8 mouse cellular contexts compared by ENCODE assay signal in genomic region chr1:79760656-79761055, GRCm38 (mm10). TPM values are rescaled to one million over a fixed set of nuclear protein-coding genes. Genes with fewer than 3 reads are reported as not detected.
DNase-seq lines count a peak whose midpoint lies in the region; ATAC-seq and TF ChIP-seq lines count a peak whose summit lies in the region.

No protein-coding gene starts in this region.

- no peaks in the 10 kb centered on the region for H3K27me3 ChIP-seq in forebrain, embryonic 11.5 days (ENCODE audit: control insufficient read depth, insufficient read depth, low read length)
- H3K27me3 ChIP-seq in kidney, adult 2 months (replicated peaks; ENCODE audit: control insufficient read depth, insufficient read depth, low read length): no peaks in the 10 kb centered on the region

- H3K9me3 ChIP-seq in forebrain, embryonic 11.5 days (ENCODE audit: control insufficient read depth, low read length): no peaks in the 10 kb centered on the region

- no peak overlapping the region for H3K27ac ChIP-seq in forebrain, embryonic 11.5 days (ENCODE audit: low read depth, low read length)
- peak overlapping the region; percentile 71 for H3K27ac ChIP-seq in kidney, adult 2 months (ENCODE audit: insufficient read depth, low read depth, low read length)

- peak overlapping the region; percentile 89 for H3K9ac ChIP-seq in forebrain, embryonic 11.5 days (ENCODE audit: low read length)

- WGBS in forebrain, embryonic 11.5 days: 12% methylated on average over 11 of the region's 11 CpGs
- 3% methylated on average over 11 of the region's 11 CpGs for WGBS in kidney, adult 2 months

- TF ChIP-seq POLR2A in kidney, adult 2 months (IDR thresholded peaks at IDR 0.05; ENCODE audit: low read depth, low read length): no peak

- ATAC-seq in forebrain, embryonic 11.5 days (replicated peaks; ENCODE audit: low FRiP score): peak; percentile 25
- ATAC-seq in megakaryocyte progenitor cell, adult 5-6 weeks (replicated peaks; ENCODE audit: poor library complexity): peak; percentile 9; the same call in 1 of the 2 replicates

- DNase-seq in left cerebral cortex, postnatal 4 days: peak; percentile 5
- no peak for DNase-seq in left cerebral cortex, adult 9 months (ENCODE audit: low spot score in 2 of 2)
- peak; percentile 37 for DNase-seq in adrenal gland, postnatal 10 days
- no peak for DNase-seq in forebrain, embryonic 11.5 days (ENCODE audit: low spot score)
- DNase-seq in kidney, adult 2 months: peak; percentile 95
- DNase-seq in urinary bladder, adult 18-20 months (ENCODE audit: low spot score in 2 of 2): no peak
- DNase-seq in urinary bladder, postnatal 10 days (ENCODE audit: low spot score): no peak

- H3K4me1 ChIP-seq in forebrain, embryonic 11.5 days (replicated peaks; ENCODE audit: control insufficient read depth, insufficient read depth, low read length): 0 out of 2 replicates have a peak, but pooled peaks cover 5% of the 10 kb centered on the region
- peaks cover 19% of the 10 kb centered on the region for H3K4me1 ChIP-seq in kidney, adult 2 months (ENCODE audit: control insufficient read depth, insufficient read depth, low read length)

- intact Hi-C loops in left cerebral cortex, postnatal 4 days (cut with DNase I): no loop called here

- H3K36me3 ChIP-seq in forebrain, embryonic 11.5 days (ENCODE audit: control insufficient read depth, insufficient read depth, low read length): no peaks in the 10 kb centered on the region
- H3K36me3 ChIP-seq in kidney, adult 2 months (ENCODE audit: control insufficient read depth, insufficient read depth, low read length): no peaks in the 10 kb centered on the region

- no peak for TF ChIP-seq CTCF in kidney, adult 2 months (conservative IDR thresholded peaks at IDR 0.05; ENCODE audit: insufficient read depth, insufficient read length, low read depth, low read length)

- peak overlapping the region; percentile 82 for H3K4me3 ChIP-seq in forebrain, embryonic 11.5 days (ENCODE audit: low read depth, low read length)
- peak overlapping the region; percentile 81 for H3K4me3 ChIP-seq in kidney, adult 2 months (ENCODE audit: insufficient read depth, low read depth, low read length)

- H3K4me2 ChIP-seq in forebrain, embryonic 11.5 days (ENCODE audit: low read depth, low read length, severe bottlenecking): peak overlapping the region; percentile 81

RNA-seq across cellular contexts. Expression of gene Mrpl44, which starts 15.2 kb away (rescaled TPM):
- 10 to 100 TPM; 21.0 to 22.4 TPM for total RNA-seq in left cerebral cortex, postnatal 4 days (2021)
- total RNA-seq in adrenal gland, postnatal 10 days (2021): 10 to 100 TPM; 54.3 to 59.4 TPM
- 54.6 and 55.6 TPM in 2 replicates for polyA plus RNA-seq in forebrain, embryonic 11.5 days (2014; fragmentation: Nextera tagmentation; extraction: Ambion mirVana)
- 16.0 and 21.4 TPM in 2 replicates for polyA plus RNA-seq in kidney, adult 2 months (2012; rRNA removed)
- total RNA-seq in megakaryocyte progenitor cell, adult 5-6 weeks (2015): 50.8 and 55.8 TPM in 2 replicates
- total RNA-seq in megakaryocyte progenitor cell, adult 5-6 weeks (2017): 57.3 and 68.7 TPM in 2 replicates

RNA-seq across cellular contexts. Expression of gene Wdfy1, which starts 15.3 kb away (rescaled TPM):
- 10 to 100 TPM; 56.1 to 59.6 TPM for total RNA-seq in left cerebral cortex, postnatal 4 days (2021)
- total RNA-seq in adrenal gland, postnatal 10 days (2021): 10 to 100 TPM; 35.4 to 40.8 TPM
- polyA plus RNA-seq in forebrain, embryonic 11.5 days (2014; fragmentation: Nextera tagmentation; extraction: Ambion mirVana): 38.2 and 40.7 TPM in 2 replicates
- 46.4 and 46.9 TPM in 2 replicates for polyA plus RNA-seq in kidney, adult 2 months (2012; rRNA removed)
- total RNA-seq in megakaryocyte progenitor cell, adult 5-6 weeks (2015): 24.9 and 25.8 TPM in 2 replicates
- total RNA-seq in megakaryocyte progenitor cell, adult 5-6 weeks (2017): 11.6 and 16.1 TPM in 2 replicates

Comparison
In these comparisons a context has a peak if more than half of its experiments do, and no peak if none do; other contexts are left out.
1. DNase-seq: peak in left cerebral cortex, postnatal 4 days (single experiment), adrenal gland, postnatal 10 days (single experiment) and kidney, adult 2 months (single experiment); none in left cerebral cortex, adult 9 months (0 of 2), forebrain, embryonic 11.5 days (single experiment), urinary bladder, adult 18-20 months (0 of 2) and urinary bladder, postnatal 10 days (single experiment).